Mouse (Mus musculus) thymus, adult 2 months (tissue): ENCODE data around the gene Jun. TPM values are rescaled to one million over a fixed set of nuclear protein-coding genes. Genes with fewer than 3 reads are reported as not detected.

Experiments
- DNase-seq: peaks from one replicate; pipeline ENCODE4 v3.0.0; 2021
- H3K27ac ChIP-seq: fragments of 200-500 bp; 2 replicates; pipeline ENCODE4 v1.5.1; 2012; ENCODE audit warnings: low read length, control low read depth; ENCODE audit not compliant: control insufficient read depth, insufficient read depth
- H3K27me3 ChIP-seq: fragments of 200-500 bp; 2 replicates; pipeline ENCODE4 v1.6.1; 2012; ENCODE audit warnings: mild to moderate bottlenecking, low read length, moderate library complexity, mixed read lengths; ENCODE audit not compliant: control insufficient read depth, insufficient read depth
- H3K36me3 ChIP-seq: fragments of 200-500 bp; 2 replicates; pipeline ENCODE4 v1.6.1; 2012; ENCODE audit warnings: mild to moderate bottlenecking, low read length, moderate library complexity; ENCODE audit not compliant: control insufficient read depth, insufficient read depth
- H3K4me1 ChIP-seq: fragments of 200-500 bp; replicated peaks from 2 replicates; pipeline ENCODE4 v1.6.1; 2012; ENCODE audit warnings: low read length; ENCODE audit not compliant: control insufficient read depth, insufficient read depth
- H3K4me3 ChIP-seq: fragments of 200-500 bp; 2 replicates; pipeline ENCODE4 v1.5.1; 2012; ENCODE audit warnings: mild to moderate bottlenecking, low read length, control low read depth, moderate library complexity; ENCODE audit not compliant: control insufficient read depth, insufficient read depth
- CTCF ChIP-seq: fragments of 200-500 bp; IDR thresholded peaks from 2 replicates; pipeline ENCODE4 v1.5.1; 2012; ENCODE audit warnings: mild to moderate bottlenecking, control low read depth, low read length, moderate library complexity, borderline replicate concordance; ENCODE audit not compliant: control insufficient read depth, poor library complexity, insufficient read depth; ENCODE audit errors: extremely low read depth
- POLR2A ChIP-seq: fragments of 200-500 bp; IDR thresholded peaks from 2 replicates; pipeline ENCODE4 v1.6.1; 2012; ENCODE audit warnings: mild to moderate bottlenecking, low read length, control low read depth, moderate library complexity; ENCODE audit not compliant: control insufficient read depth, poor library complexity, insufficient read depth; ENCODE audit errors: extremely low read depth
- WGBS: fragments of 180-500 bp; shearing (Covaris S2); methylation state at CpG from one replicate; pipeline ENCODE4 v1.1.7; 2018; 5-methylcytosine and 5-hydroxymethylcytosine counted together
- polyA plus RNA-seq: library from polyadenylated mRNA; depleted of rRNA; stranded (reverse); fragments of >200 nt; gene quantifications from 2 replicates; pipeline ENCODE4 v1.2.3, GENCODE M21; 2012

The Jun gene
- polyA plus RNA-seq, 1 experiment: 18.7 TPM

DNA sequence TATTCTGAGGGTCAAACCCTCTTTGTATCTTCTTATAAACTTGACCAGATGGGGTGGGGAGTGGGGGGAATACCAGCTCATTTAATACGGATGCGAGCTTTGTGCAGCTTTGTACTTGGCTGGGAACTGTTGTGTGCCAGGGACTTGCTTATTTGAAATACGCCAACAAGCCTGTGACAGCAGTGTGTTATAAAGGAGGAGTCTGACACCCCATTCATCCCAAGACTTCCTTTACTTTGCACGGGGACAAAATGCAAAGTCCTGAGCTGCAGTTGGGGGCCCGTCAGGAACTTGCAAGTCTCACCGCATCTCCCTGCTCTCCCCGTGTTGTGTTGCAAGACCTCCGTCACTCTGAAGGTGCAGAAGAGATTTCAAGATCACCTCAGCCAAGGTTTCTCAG, 26.6 kb upstream of the Jun start:
- Histone ChIP-seq H3K27ac (no peak overlapping the region), H3K4me1 (no peaks in the 10 kb centered on the region; the same call in 1 of the 2 replicates), H3K27me3 (no peaks in the 10 kb centered on the region), H3K4me3 (no peak overlapping the region), H3K36me3 (no peaks in the 10 kb centered on the region)
- WGBS: 90% methylated on average over 8 of the region's 8 CpGs
- no peak for TF ChIP-seq CTCF
- TF ChIP-seq POLR2A: no peak
- no peak for DNase-seq

DNA sequence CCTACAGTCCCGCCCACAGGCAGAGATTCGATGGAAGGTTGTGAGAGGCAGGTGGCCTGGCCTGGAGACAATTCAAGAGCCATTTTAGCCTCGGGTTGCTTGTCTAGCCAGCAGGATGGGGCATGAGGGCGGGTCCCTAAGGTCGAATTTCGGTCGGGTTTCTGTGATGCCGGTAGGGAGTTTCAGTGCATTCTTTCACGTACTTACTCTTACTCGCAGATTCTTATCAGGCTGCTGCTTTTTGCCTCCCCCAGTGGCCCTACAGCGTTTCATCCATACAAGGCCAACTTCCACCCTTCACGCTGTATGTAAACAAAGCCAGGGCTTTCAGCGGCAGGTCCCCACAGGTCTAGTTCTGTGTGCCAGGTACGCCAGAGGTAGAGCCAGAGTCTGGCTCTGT, 24.3 kb upstream of the Jun start:
- DNase-seq: no peak
- Histone ChIP-seq H3K27me3 (no peaks in the 10 kb centered on the region), H3K27ac (no peak overlapping the region), H3K36me3 (no peaks in the 10 kb centered on the region), H3K4me1 (no peaks in the 10 kb centered on the region; the same call in 1 of the 2 replicates), H3K4me3 (no peak overlapping the region)
- TF ChIP-seq POLR2A (no peak), CTCF (no peak)
- WGBS: 84% methylated on average over 14 of the region's 14 CpGs

DNA sequence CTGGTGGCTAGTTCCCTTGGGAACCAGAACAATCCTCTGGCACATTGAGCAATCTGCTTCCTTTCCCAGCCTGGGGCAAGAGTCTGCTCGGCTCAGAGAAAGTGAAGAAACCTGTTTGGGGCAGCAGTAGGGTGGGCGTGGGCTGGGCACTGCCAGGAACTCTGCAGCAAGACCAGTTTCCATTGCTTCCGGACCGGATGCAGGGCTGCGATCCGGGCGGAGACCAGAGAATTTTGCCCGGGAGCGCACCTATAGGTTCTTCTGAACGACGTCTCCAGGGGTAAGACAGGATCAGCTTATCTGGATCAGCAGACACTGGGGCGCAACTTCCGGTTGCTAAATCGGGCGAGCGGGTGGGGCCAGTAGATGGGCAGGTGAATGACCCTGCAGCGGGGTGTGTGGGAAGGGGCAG, 23.6 kb upstream of the Jun start:
- H3K36me3 ChIP-seq: no peaks in the 10 kb centered on the region
- 69% methylated on average over 17 of the region's 17 CpGs for WGBS
- no peak overlapping the region for H3K4me3 ChIP-seq
- no peak for DNase-seq
- no peak for TF ChIP-seq POLR2A
- no peak for TF ChIP-seq CTCF
- no peaks in the 10 kb centered on the region; the same call in 1 of the 2 replicates for H3K4me1 ChIP-seq
- H3K27me3 ChIP-seq: no peaks in the 10 kb centered on the region
- H3K27ac ChIP-seq: no peak overlapping the region

- no peak for DNase-seq
These were observed 22.3 kb upstream of the Jun start for GRCm38 (mm10) chr4:95074319-95074718.

GRCm38 (mm10) chr4:95073214-95073750, 21.3 kb upstream of the Jun start:
- no peak for TF ChIP-seq POLR2A
- TF ChIP-seq CTCF: no peak
- Histone ChIP-seq H3K4me3 (no peak overlapping the region), H3K36me3 (no peaks in the 10 kb centered on the region), H3K27ac (no peak overlapping the region), H3K4me1 (no peaks in the 10 kb centered on the region; the same call in 1 of the 2 replicates), H3K27me3 (no peaks in the 10 kb centered on the region)
- DNase-seq: no peak
- WGBS: 85% methylated on average over 10 of the region's 10 CpGs

More at GRCm38 (mm10) chr4:95074319-95074718, 22.3 kb upstream of the Jun start:
- TF ChIP-seq POLR2A (no peak), CTCF (no peak)
- no peaks in the 10 kb centered on the region; the same call in 1 of the 2 replicates for H3K4me1 ChIP-seq
- WGBS: 94% methylated on average over 6 of the region's 6 CpGs
- no peaks in the 10 kb centered on the region for H3K27me3 ChIP-seq
- H3K27ac ChIP-seq: no peak overlapping the region
- no peaks in the 10 kb centered on the region for H3K36me3 ChIP-seq
- no peak overlapping the region for H3K4me3 ChIP-seq

DNA sequence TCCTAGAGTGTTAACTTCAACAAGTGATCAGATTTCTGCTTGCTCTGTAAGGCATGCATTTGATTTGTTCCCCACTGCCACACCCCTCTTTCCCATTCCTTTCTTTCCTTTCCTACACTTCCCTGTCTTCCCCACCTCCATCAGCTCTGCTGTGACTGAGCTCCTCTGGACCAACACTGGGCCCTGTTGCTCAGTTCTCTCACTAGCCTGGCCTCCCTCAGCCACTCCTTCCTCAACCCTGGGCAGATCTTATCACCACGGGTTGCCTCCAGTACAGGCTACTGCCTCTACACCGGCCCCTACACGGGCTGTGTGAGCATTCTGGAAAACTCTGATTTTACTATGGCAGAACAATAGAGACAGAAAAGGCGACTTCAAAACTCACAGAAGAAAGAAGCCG, 18.4 kb upstream of the Jun start:
- 59% methylated on average over 5 of the region's 5 CpGs for WGBS
- DNase-seq: no peak

DNA sequence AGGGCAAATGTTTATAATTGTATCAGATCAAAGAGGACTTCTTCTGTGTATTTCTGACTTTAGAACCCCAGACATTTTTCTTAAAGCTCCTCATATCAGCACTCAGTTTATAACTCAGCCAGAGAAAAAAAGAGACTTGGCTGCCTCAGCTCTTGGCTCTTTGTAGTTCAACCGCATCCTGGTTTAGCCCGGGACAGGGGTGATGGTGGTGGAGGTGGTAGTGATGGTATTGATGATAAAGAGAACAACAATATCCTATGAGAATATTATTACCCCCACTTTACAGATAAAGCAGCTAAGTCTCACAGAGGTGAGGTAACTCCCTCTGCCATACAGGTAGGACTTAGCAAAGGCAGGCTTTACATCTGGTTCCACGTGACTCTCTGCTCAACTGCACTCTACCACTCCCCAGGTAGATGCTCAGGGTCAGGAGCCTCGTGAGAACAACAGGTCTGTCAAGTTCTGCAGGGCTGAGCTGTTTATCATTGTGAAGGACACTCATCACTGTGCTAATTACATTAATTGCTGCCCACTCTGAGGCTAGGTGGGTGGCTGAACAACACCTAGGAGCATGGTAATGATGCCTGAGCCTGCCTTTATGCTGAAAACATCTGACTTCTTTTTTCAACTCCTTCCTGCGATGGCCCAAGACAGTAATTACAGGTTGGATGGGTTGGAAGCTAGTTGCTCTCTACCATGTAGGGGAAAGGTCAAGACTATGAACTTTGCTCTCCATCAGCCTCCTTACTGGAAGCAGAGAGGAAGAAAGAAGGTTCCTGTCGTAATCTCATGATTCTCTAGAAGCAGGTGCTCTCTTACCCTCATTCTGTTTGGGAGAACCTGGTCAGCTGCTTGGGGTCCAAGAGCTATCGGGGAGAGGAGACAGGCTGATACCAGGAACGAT, 16.3 kb upstream of the Jun start:
- no peaks in the 10 kb centered on the region for H3K4me1 ChIP-seq
- H3K27ac ChIP-seq: no peak overlapping the region
- no peak overlapping the region for H3K4me3 ChIP-seq
- no peak for DNase-seq
- no peaks in the 10 kb centered on the region for H3K27me3 ChIP-seq
- TF ChIP-seq CTCF: no peak
- no peak for TF ChIP-seq POLR2A
- 74% methylated on average over 8 of the region's 8 CpGs for WGBS
- H3K36me3 ChIP-seq: no peaks in the 10 kb centered on the region

More for the DNA sequence above, 18.4 kb upstream of the Jun start:
- Histone ChIP-seq H3K27ac (no peak overlapping the region), H3K4me3 (no peak overlapping the region), H3K27me3 (no peaks in the 10 kb centered on the region), H3K36me3 (no peaks in the 10 kb centered on the region), H3K4me1 (no peaks in the 10 kb centered on the region; the same call in 1 of the 2 replicates)
- TF ChIP-seq POLR2A: no peak
- no peak for TF ChIP-seq CTCF
